Mouse (Mus musculus) testis, adult 2 months (tissue): ENCODE measurements at regions not wholly inside any gene's neighbourhood (a gene's known extent, or its start where the extent isn't known, plus 50 kb on each side); places are given as distances from the start of the nearest gene placed in this dataset.

Source experiments
- H3K27ac ChIP-seq: fragments of 200-500 bp; 2 replicates; pipeline ENCODE4 v1.5.1; 2012; ENCODE audit warnings: low read depth, low read length; ENCODE audit not compliant: control insufficient read depth, insufficient read depth
- H3K27me3 ChIP-seq: fragments of 200-500 bp; 2 replicates; pipeline ENCODE4 v1.6.1; 2012; ENCODE audit warnings: mild to moderate bottlenecking, low read length, moderate library complexity; ENCODE audit not compliant: control insufficient read depth, insufficient read depth
- H3K36me3 ChIP-seq: fragments of 200-500 bp; 2 replicates; pipeline ENCODE4 v1.6.1; 2012; ENCODE audit warnings: mild to moderate bottlenecking, low read length; ENCODE audit not compliant: control insufficient read depth, insufficient read depth
- H3K4me1 ChIP-seq: fragments of 200-500 bp; 2 replicates; pipeline ENCODE4 v1.6.1; 2012; ENCODE audit warnings: low read length; ENCODE audit not compliant: control insufficient read depth, insufficient read depth
- H3K4me3 ChIP-seq: fragments of 200-500 bp; 2 replicates; pipeline ENCODE4 v1.5.1; 2012; ENCODE audit warnings: low read depth, mild to moderate bottlenecking, low read length, moderate library complexity, mixed read lengths; ENCODE audit not compliant: control insufficient read depth
- CTCF ChIP-seq: fragments of 200-500 bp; IDR thresholded peaks from 2 replicates; pipeline ENCODE4 v1.5.1; 2012; ENCODE audit warnings: low read depth, mild to moderate bottlenecking, inconsistent platforms, low read length, moderate library complexity; ENCODE audit not compliant: control insufficient read depth, insufficient read depth, insufficient replicate concordance
- POLR2A ChIP-seq: fragments of 200-500 bp; IDR thresholded peaks from 2 replicates; pipeline ENCODE4 v1.6.1; 2012; ENCODE audit warnings: low read depth, mild to moderate bottlenecking, inconsistent platforms, low read length, moderate library complexity; ENCODE audit not compliant: control insufficient read depth

- Histone ChIP-seq H3K4me3 (no peak overlapping the region), H3K4me1 (no peaks in the 10 kb centered on the region), H3K36me3 (no peaks in the 10 kb centered on the region), H3K27me3 (no peaks in the 10 kb centered on the region), H3K27ac (no peak overlapping the region)
- TF ChIP-seq CTCF (no peak), POLR2A (no peak)
Measured at GRCm38 (mm10) chr6:100490920-100491712, 179.8 kb downstream of the Shq1 start.

GRCm38 (mm10) chr6:100483836-100484235, 187.1 kb downstream of the Shq1 start:
- H3K27me3 ChIP-seq, result no peaks in the 10 kb centered on the region
- H3K36me3 ChIP-seq, result no peaks in the 10 kb centered on the region
- H3K27ac ChIP-seq, result no peak overlapping the region
- TF ChIP-seq POLR2A (no peak), CTCF (no peak)
- H3K4me1 ChIP-seq, result no peaks in the 10 kb centered on the region
- H3K4me3 ChIP-seq, result no peak overlapping the region

- TF ChIP-seq CTCF (no peak), POLR2A (no peak)
- Histone ChIP-seq H3K4me3 (no peak overlapping the region), H3K27me3 (no peaks in the 10 kb centered on the region), H3K4me1 (no peaks in the 10 kb centered on the region), H3K36me3 (no peaks in the 10 kb centered on the region), H3K27ac (no peak overlapping the region)
Measured at GRCm38 (mm10) chr6:100483084-100483810, 187.7 kb downstream of the Shq1 start.

GRCm38 (mm10) chr6:100482572-100482971, 188.4 kb downstream of the Shq1 start:
- Histone ChIP-seq H3K27me3 (no peaks in the 10 kb centered on the region), H3K27ac (no peak overlapping the region), H3K36me3 (no peaks in the 10 kb centered on the region), H3K4me1 (no peaks in the 10 kb centered on the region), H3K4me3 (no peak overlapping the region)
- no peak for TF ChIP-seq CTCF
- no peak for TF ChIP-seq POLR2A

- no peaks in the 10 kb centered on the region for H3K4me1 ChIP-seq
- no peak overlapping the region for H3K4me3 ChIP-seq
- H3K36me3 ChIP-seq, result no peaks in the 10 kb centered on the region
- H3K27ac ChIP-seq, result no peak overlapping the region
- no peaks in the 10 kb centered on the region for H3K27me3 ChIP-seq
- TF ChIP-seq POLR2A, result no peak
Measured at GRCm38 (mm10) chr6:100480525-100480924, 190.4 kb downstream of the Shq1 start.

GRCm38 (mm10) chr6:100479881-100480280, 191.1 kb downstream of the Shq1 start:
- Histone ChIP-seq H3K27ac (no peak overlapping the region), H3K4me1 (no peaks in the 10 kb centered on the region), H3K4me3 (no peak overlapping the region), H3K36me3 (no peaks in the 10 kb centered on the region), H3K27me3 (no peaks in the 10 kb centered on the region)
- TF ChIP-seq CTCF, result no peak
- no peak for TF ChIP-seq POLR2A

GRCm38 (mm10) chr6:100479455-100479854, 191.5 kb downstream of the Shq1 start:
- Histone ChIP-seq H3K4me1 (no peaks in the 10 kb centered on the region), H3K4me3 (no peak overlapping the region), H3K27me3 (no peaks in the 10 kb centered on the region), H3K27ac (no peak overlapping the region), H3K36me3 (no peaks in the 10 kb centered on the region)
- TF ChIP-seq POLR2A, result no peak
- no peak for TF ChIP-seq CTCF
